Mouse (Mus musculus) layer of hippocampus, postnatal 10 days (tissue): ENCODE measurements at regions not wholly inside any gene's neighbourhood (a gene's known extent, or its start where the extent isn't known, plus 50 kb on each side); places are given as distances from the start of the nearest gene placed in this dataset.

Source experiments
- DNase-seq, 2 experiments: peaks; one replicate each; pipeline ENCODE4 v3.0.0; 2021; ENCODE audit warnings: low spot score in 2 of 2

- DNase-seq = no peak
Observed at GRCm38 (mm10) chr13:91274131-91274530, 50.4 kb upstream of the Atg10 start.

GRCm38 (mm10) chr13:91274615-91275014 is 50.8 kb upstream of the Atg10 start:
- DNase-seq = peak; percentile 11 to 23

- no peak for DNase-seq
Observed at GRCm38 (mm10) chr13:91279487-91279886, 55.7 kb upstream of the Atg10 start.

- no peak for DNase-seq
Observed at GRCm38 (mm10) chr13:91295552-91296170, 71.9 kb upstream of the Atg10 start.

GRCm38 (mm10) chr13:91296521-91297160 is 72.9 kb upstream of the Atg10 start:
- DNase-seq = no peak

GRCm38 (mm10) chr13:91301849-91302248 is 78.1 kb upstream of the Atg10 start:
- no peak for DNase-seq

GRCm38 (mm10) chr13:91305697-91306405 is 82.1 kb upstream of the Atg10 start:
- peak; percentile 40 to 45 for DNase-seq

- no peak for DNase-seq
Observed at GRCm38 (mm10) chr13:91306545-91306944, 82.8 kb upstream of the Atg10 start.

GRCm38 (mm10) chr13:91312905-91313571 is 89.3 kb upstream of the Atg10 start:
- no peak for DNase-seq

GRCm38 (mm10) chr13:91322331-91322730 is 98.6 kb upstream of the Atg10 start:
- no peak for DNase-seq

- no peak for DNase-seq
Observed at GRCm38 (mm10) chr13:91326834-91327233, 103.1 kb upstream of the Atg10 start.

- DNase-seq = no peak
Observed at GRCm38 (mm10) chr13:91334283-91334682, 110.5 kb upstream of the Atg10 start.

GRCm38 (mm10) chr13:91344139-91344538 is 115.9 kb upstream of the Ssbp2 start:
- DNase-seq = no peak

GRCm38 (mm10) chr13:91348489-91349083 is 111.5 kb upstream of the Ssbp2 start:
- DNase-seq = no peak

- no peak for DNase-seq
Observed at GRCm38 (mm10) chr13:91352311-91352710, 107.8 kb upstream of the Ssbp2 start.

GRCm38 (mm10) chr13:91356516-91356915 is 103.6 kb upstream of the Ssbp2 start:
- no peak for DNase-seq

- no peak for DNase-seq
Observed at GRCm38 (mm10) chr13:91360121-91360520, 100.0 kb upstream of the Ssbp2 start.

GRCm38 (mm10) chr13:91365270-91365952 is 94.7 kb upstream of the Ssbp2 start:
- peak; percentile 92 to 95 for DNase-seq

- DNase-seq = no peak
Observed at GRCm38 (mm10) chr13:91366540-91366939, 93.5 kb upstream of the Ssbp2 start.

GRCm38 (mm10) chr13:91367896-91368556 is 92.1 kb upstream of the Ssbp2 start:
- DNase-seq = no peak
